Mouse (Mus musculus) stomach, embryonic 16.5 days (tissue): ENCODE results near the gene Ky. TPM values are rescaled to one million over a fixed set of nuclear protein-coding genes. Genes with fewer than 3 reads are reported as not detected.

Source experiments
- ATAC-seq: fragments of 200-750 bp; cut with Nextera tagmentation; 2 replicates; pipeline ENCODE4 v1.8.0; 2017; ENCODE audit warnings: moderate number of reproducible peaks, moderate TSS enrichment; ENCODE audit not compliant: insufficient read depth, low FRiP score
- H3K27ac ChIP-seq: fragments of 300-500 bp; sonication (generic); 2 replicates; pipeline ENCODE4 v1.5.1; 2014; ENCODE audit warnings: low read length
- H3K27me3 ChIP-seq: fragments of 300-500 bp; sonication (generic); 2 replicates; pipeline ENCODE4 v1.6.1; 2014; ENCODE audit warnings: low read length, control low read depth, mixed read lengths; ENCODE audit not compliant: control insufficient read depth, insufficient read depth
- H3K36me3 ChIP-seq: fragments of 300-500 bp; sonication (generic); 2 replicates; pipeline ENCODE4 v1.6.1; 2014; ENCODE audit warnings: low read length; ENCODE audit not compliant: control insufficient read depth, insufficient read depth
- H3K4me1 ChIP-seq: fragments of 300-500 bp; sonication (generic); 2 replicates; pipeline ENCODE4 v1.6.1; 2014; ENCODE audit warnings: low read length, control low read depth, mixed read lengths; ENCODE audit not compliant: control insufficient read depth, insufficient read depth
- H3K4me2 ChIP-seq: fragments of 300-500 bp; sonication (generic); 2 replicates; pipeline ENCODE4 v1.6.1; 2014; ENCODE audit warnings: low read depth, low read length, mixed read lengths
- H3K4me3 ChIP-seq: fragments of 300-500 bp; sonication (generic); replicated peaks from 2 replicates; pipeline ENCODE4 v1.5.1; 2014; ENCODE audit warnings: mild to moderate bottlenecking, low read length
- H3K9ac ChIP-seq: fragments of 300-500 bp; sonication (generic); 2 replicates; pipeline ENCODE4 v1.6.1; 2014; ENCODE audit warnings: low read length
- H3K9me3 ChIP-seq: fragments of 300-500 bp; sonication (generic); replicated peaks from 2 replicates; pipeline ENCODE4 v1.6.1; 2016; ENCODE audit warnings: low read length, control low read depth; ENCODE audit not compliant: control insufficient read depth
- WGBS: fragments of 180-500 bp; shearing (Covaris S2); extraction: QIAGEN DNeasy Blood & Tissue Kit; methylation state at CpG from one replicate; pipeline ENCODE4 v1.1.7; 2014; 5-methylcytosine and 5-hydroxymethylcytosine counted together
- polyA plus RNA-seq: library from polyadenylated mRNA; unstranded; fragments of >200 nt; fragmentation: Nextera tagmentation; extraction: Ambion mirVana; gene quantifications from 2 replicates; pipeline ENCODE4 v1.2.1, GENCODE M21; 2015

Gene Ky
- polyA plus RNA-seq, 1 experiment from 2014 or later, result 0.54 TPM

DNA sequence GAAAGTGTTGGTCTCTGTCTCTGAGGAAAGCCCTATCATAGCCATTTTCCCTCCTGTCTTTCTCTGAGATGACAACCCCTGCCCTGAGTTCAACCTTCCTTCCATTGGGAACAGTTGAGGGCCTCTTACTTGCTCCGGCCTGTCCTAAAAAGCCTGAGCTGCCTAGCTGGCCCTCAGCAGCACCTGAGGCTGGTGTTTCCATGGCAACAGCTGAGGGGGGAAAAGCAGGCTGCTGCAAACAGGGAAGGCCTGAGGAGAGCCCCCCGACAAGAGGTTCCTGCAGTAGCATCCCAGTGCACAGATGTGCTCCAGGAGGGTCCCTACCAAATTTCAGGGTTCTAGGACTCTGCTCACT lies 38.2 kb downstream of the Ky start:
- no peaks in the 10 kb centered on the region; the same call in 1 of the 2 replicates for H3K27me3 ChIP-seq
- H3K9ac ChIP-seq, result no peak overlapping the region
- H3K9me3 ChIP-seq, result no peaks in the 10 kb centered on the region
- ATAC-seq, result 0 out of 2 replicates have a peak, but pooled peaks have one; percentile 9
- no peak overlapping the region for H3K4me2 ChIP-seq
- no peak overlapping the region for H3K27ac ChIP-seq
- H3K4me3 ChIP-seq, result no peak overlapping the region
- WGBS, result 83% methylated on average over 2 of the region's 2 CpGs
- H3K36me3 ChIP-seq, result no peaks in the 10 kb centered on the region
- H3K4me1 ChIP-seq, result no peaks in the 10 kb centered on the region

DNA sequence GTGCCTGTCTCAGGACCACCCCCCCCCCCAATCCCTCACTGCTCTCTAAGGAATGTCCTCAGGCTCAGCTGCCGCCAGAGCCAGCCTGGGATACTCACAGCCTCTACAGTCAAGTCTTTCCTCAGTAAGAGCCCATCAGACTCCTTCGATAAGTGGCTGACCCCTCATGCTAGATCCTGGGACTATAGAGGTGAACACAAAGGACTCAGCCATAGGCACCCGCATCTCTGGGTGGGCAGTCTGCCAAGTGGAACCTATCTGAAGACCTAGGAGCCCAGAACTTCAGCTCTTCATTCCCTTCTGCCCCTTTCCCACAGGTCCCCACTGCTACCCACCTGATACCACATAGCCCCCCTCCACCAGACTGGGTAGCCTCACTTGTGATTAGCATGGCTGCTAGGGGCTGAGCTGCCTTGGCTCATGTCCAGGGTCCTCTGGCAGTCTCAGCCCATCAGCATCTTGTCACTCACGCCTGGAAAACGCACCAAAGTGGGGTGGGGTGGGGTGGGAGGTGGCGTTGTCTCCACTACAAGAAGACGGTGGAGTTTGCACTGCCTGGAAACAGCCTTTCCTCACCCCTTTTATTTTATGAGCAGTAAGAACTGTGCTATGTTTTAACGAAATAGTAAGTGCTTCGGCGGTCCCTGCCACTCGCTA lies 38.7 kb downstream of the Ky start:
- ATAC-seq, result peak; percentile 27; the same call in 1 of the 2 replicates
- WGBS, result 24% methylated on average over 11 of the region's 11 CpGs
- Histone ChIP-seq H3K4me1 (no peaks in the 10 kb centered on the region), H3K27ac (no peak overlapping the region), H3K4me2 (peak overlapping the region; percentile 65), H3K9me3 (no peaks in the 10 kb centered on the region), H3K4me3 (peak overlapping the region; percentile 39), H3K36me3 (no peaks in the 10 kb centered on the region), H3K9ac (peak overlapping the region; percentile 14; the same call in 1 of the 2 replicates), H3K27me3 (no peaks in the 10 kb centered on the region; the same call in 1 of the 2 replicates)

DNA sequence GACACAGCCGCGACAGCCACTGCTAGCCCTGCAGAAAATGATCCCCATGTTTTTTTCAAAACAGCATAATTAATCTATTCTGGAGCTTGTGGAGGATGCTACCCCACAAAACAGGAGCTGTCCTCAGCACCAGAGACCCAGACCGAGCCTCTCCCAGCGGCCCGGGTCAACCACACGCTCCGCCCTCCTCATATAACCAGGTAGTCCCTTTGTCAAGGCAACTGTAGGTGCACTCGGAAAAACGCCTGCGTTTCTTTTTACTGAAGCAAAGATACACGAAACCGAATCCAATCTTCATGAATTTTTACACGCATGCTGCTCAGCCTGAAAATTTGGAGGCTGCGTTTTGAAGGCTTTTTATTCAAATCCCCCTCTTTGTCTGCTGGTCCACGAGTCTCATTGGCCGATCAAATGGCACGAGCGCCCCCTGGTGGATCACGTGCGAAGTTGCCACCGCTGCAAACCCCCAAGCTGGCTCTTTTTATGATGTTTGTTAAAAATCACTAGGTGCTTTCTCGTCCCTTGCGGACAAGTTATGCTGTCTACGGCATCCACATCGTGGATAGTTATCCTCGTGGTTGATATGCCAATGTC lies 39.3 kb downstream of the Ky start:
- H3K9ac ChIP-seq, result peak overlapping the region; percentile 14; the same call in 1 of the 2 replicates

DNA sequence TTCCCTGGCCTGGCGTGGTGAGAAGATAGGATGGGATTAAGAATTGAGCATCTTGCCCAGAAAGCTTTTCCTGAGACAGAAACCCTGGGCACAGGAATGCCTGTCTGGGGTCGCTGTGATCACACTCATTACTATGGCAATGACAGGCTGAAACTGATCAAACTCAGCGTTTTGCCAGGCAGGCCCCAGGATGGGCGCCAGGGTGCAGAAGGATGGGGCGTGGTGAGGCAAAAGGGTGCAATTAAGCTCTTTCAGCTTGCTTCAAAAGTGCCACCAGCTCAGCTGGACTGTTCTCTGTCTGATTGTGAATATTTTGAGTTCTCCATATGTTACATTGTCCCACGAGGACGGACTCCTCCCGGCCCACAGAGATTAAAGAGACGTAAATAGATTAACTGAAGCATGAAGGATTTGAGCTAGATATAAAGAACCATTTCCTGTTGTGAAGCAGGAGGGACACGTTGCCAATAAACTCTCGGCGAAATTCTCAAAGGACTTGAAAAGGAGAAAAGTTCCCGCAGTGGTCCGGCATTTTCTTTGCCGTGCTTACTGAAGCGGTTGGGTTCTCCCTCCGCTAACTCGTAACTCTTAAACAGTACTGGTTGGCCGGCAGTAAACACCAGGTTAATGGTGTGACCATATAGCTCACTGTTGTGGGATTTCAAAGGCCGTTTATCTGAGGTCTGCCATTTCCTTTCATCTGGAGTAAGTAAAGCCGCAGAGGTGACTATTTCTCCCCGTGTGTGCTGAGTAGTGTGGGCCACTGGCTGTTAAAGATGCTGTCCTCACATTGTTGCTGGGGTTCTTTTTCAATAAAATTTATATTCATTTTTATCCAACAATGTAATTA lies 40.1 kb downstream of the Ky start:
- Histone ChIP-seq H3K27me3 (no peaks in the 10 kb centered on the region; the same call in 1 of the 2 replicates), H3K27ac (no peak overlapping the region), H3K4me1 (no peaks in the 10 kb centered on the region), H3K9me3 (no peaks in the 10 kb centered on the region), H3K4me3 (no peak overlapping the region), H3K4me2 (peak overlapping the region; percentile 65), H3K9ac (no peak overlapping the region), H3K36me3 (no peaks in the 10 kb centered on the region)
- WGBS, result 38% methylated on average over 22 of the region's 22 CpGs
- ATAC-seq, result no peak

More for the DNA sequence above, 39.3 kb downstream of the Ky start:
- Histone ChIP-seq H3K27me3 (no peaks in the 10 kb centered on the region; the same call in 1 of the 2 replicates), H3K4me2 (peak overlapping the region; percentile 65), H3K4me1 (no peaks in the 10 kb centered on the region), H3K4me3 (peak overlapping the region; percentile 39), H3K9me3 (no peaks in the 10 kb centered on the region), H3K27ac (no peak overlapping the region), H3K36me3 (no peaks in the 10 kb centered on the region)
- WGBS, result under 1% methylated on average over 26 of the region's 26 CpGs
- ATAC-seq, result peak; percentile 35; the same call in 1 of the 2 replicates

DNA sequence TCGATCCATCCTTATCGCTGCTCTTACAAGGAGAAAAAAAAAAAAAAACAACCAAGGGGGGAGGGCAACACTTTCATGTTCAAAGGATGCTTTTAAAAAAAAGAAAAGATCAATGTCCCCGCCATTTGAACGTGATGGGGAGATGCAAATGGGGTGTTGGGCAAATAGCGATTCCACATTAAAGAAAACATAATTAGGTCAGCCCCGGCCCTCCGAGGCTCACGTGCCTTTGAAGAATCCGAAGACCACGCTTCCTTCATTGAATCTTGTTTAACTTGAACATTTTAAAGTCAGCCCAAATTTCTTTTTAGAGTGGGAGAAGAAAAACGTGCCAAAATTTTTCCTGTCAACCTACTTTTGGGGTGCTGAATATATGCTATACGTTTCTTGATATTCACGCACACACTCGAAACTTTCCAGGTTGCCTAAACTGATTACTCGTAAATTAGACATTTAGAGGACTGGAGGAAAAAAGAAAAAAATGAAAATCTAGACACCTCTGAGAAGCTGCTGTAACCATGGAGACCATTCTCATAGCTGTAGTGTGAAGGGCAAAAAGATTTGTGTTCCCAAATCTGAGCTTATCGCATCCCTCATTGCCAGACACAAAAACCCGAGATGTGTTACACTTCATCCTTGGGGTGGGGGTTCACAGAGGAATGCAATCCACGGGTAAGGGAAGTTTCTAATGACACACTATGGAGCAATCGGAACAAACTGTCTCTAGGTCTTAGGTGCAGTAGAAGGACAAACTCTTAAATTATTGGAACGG lies 40.9 kb downstream of the Ky start:
- Histone ChIP-seq H3K9ac (no peak overlapping the region), H3K9me3 (no peaks in the 10 kb centered on the region), H3K27ac (no peak overlapping the region), H3K36me3 (no peaks in the 10 kb centered on the region), H3K4me3 (no peak overlapping the region), H3K4me1 (no peaks in the 10 kb centered on the region), H3K4me2 (no peak overlapping the region), H3K27me3 (no peaks in the 10 kb centered on the region; the same call in 1 of the 2 replicates)
- WGBS, result 66% methylated on average over 20 of the region's 20 CpGs
- ATAC-seq, result no peak

DNA sequence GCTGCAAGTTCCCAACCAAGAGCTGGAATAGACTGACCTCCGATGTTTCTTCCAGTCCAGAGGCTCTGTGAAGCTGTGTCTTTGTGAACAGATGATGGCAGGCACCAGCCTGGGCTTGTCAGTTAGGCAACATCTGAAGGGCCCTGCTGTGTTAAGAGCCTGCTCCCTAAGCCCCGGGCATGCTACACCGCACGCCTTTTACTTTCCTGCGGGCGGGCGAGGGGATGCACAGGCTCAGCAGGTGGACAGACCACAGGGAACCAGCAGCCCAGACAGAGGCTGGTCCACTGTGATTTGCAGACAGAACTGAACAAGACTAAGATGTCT lies 41.4 kb downstream of the Ky start:
- 76% methylated on average over 7 of the region's 7 CpGs for WGBS
- Histone ChIP-seq H3K4me1 (no peaks in the 10 kb centered on the region), H3K9ac (no peak overlapping the region), H3K36me3 (no peaks in the 10 kb centered on the region), H3K27me3 (no peaks in the 10 kb centered on the region; the same call in 1 of the 2 replicates), H3K4me2 (no peak overlapping the region), H3K27ac (no peak overlapping the region), H3K9me3 (no peaks in the 10 kb centered on the region), H3K4me3 (no peak overlapping the region)
- no peak for ATAC-seq

DNA sequence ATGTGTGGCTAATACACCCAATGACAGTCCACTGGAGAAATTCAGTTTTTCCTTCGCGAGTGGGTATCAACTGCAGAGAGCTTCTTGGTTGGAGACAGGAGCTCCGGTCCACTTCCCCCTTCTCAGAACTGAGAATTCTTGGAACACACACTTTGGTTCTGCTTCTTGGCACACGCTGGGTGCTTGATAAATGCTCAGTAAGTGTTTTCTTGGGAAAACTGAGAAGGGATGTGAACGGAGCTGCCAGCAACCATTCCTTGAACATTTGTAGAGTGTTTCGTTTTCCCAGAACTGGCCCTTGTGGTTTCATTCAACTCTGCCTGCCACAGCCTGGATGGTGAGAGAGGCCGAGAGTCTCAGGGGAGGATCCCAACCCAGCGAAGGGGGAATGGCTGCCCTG lies 43.7 kb downstream of the Ky start:
- H3K4me1 ChIP-seq, result no peaks in the 10 kb centered on the region
- 73% methylated on average over 8 of the region's 8 CpGs for WGBS
- no peak overlapping the region for H3K9ac ChIP-seq
- no peaks in the 10 kb centered on the region; the same call in 1 of the 2 replicates for H3K27me3 ChIP-seq
- H3K36me3 ChIP-seq, result no peaks in the 10 kb centered on the region
- no peak overlapping the region for H3K4me2 ChIP-seq
- no peak overlapping the region for H3K4me3 ChIP-seq
- H3K27ac ChIP-seq, result no peak overlapping the region
- H3K9me3 ChIP-seq, result no peaks in the 10 kb centered on the region
- ATAC-seq, result no peak

DNA sequence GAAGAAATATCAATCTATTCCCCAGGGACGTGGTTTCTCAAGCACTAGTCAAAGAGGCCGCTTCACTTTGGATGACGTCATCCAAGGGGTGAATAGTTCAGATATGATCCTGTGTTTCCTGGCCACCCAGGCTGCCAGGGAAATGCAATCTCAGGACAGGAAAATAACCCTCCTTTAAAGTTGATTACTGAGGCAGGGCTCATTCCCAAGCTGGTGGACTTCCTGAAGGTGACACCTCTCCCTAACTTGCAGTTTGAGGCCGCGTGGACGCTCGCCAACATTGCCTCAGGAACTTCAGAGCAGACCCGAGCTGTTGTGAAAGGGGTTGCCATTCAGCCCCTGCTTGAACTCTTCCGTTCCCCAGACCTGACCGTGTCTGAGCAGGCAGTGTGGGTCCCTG lies 46.2 kb downstream of the Ky start:
- Histone ChIP-seq H3K4me3 (no peak overlapping the region), H3K4me2 (no peak overlapping the region), H3K27ac (no peak overlapping the region), H3K9ac (no peak overlapping the region), H3K9me3 (no peaks in the 10 kb centered on the region), H3K4me1 (no peaks in the 10 kb centered on the region), H3K36me3 (no peaks in the 10 kb centered on the region), H3K27me3 (no peaks in the 10 kb centered on the region; the same call in 1 of the 2 replicates)
- ATAC-seq, result no peak
- WGBS, result 52% methylated on average over 10 of the region's 10 CpGs
